Mouse (Mus musculus): ENCODE measurements around the gene Rps6kc1.

Rps6kc1 gene

GRCm38 (mm10) chr1:190675455-190675854 lies 236.1 kb downstream of the Rps6kc1 start:
- DNase-seq (ENCODE audit: low read depth, low spot score), result no peak

DNA sequence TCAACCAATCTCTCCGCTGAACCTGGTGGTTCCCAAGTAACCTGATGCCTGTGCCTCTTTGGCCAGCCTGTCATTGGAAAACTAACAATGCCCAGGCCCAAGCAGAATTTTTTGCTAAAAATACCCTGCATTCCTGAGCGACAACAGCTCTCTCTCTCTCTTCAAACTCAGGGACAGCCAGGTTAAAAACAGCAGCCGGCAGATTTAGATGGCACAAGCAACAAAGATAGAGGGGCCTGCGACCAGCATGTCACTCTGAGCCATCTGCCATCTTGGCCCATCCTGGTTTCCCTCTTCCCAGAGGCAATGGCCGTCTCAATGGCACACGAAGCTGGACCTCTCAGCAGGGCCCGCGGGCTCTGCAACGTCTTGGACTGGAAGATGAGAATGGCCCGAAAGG lies 242.5 kb downstream of the Rps6kc1 start:
- no peak for DNase-seq (ENCODE audit: low read depth, low spot score)

DNA sequence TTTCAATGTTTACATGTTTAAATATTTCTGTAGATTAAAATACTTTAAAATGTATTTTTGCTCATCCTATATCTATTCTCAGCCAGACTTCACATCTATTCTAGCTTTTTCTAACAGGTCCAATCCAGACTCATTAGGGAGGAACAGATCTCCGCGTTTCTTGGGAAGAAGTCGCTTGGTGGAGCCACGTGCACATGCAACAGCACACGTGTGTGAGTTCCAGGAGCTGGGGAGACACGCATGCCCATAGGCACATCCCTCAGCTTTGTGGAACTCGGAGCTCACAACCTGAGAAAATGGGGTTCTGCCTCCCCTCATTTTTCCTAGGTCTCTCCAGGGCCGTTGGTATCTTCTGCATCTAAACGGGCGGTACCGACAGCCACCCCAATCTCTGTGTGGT lies 243.7 kb downstream of the Rps6kc1 start:
- no peak for DNase-seq (ENCODE audit: low read depth, low spot score)

DNA sequence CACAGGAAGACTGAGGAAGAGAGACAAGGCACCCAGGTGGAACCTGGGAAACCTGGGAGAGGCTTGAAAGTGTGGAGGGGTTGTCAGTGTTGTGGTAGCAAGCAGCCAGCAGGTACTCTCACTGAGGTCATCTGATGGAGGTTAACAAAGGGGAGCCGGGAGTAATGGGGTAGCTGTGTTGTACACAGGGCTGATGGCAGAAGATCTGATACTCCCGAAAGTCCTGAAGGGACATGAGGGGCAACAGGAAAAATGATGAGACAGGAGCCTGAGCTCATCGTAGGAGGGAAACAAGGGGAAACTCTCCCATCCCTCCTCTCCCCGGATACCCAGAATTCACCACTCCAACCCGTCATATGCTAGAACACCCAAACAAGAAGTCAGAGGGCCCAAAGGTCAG lies 244.2 kb downstream of the Rps6kc1 start:
- DNase-seq (ENCODE audit: low read depth, low spot score), result no peak

DNA sequence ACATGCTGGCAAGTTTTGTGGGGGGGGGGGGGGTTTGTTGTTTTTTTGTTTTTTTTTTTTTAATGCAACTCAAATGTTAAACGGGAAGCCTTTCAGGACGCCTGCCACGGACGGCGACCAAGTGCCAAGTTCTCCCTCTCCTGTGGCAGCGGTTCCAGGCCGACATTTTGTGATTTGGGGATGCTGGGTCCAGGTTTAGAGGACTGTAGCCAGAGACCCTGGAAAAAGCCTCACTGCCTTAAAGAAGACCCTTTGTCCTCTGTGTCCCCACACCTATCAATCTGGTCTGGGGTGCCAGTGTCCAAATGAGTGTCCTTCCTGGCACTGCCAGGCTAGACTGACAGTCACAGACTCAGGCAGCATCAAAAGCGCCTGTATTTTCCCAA lies 246.1 kb downstream of the Rps6kc1 start:
- DNase-seq (ENCODE audit: low read depth, low spot score), result no peak

GRCm38 (mm10) chr1:190664767-190665489 lies 246.6 kb downstream of the Rps6kc1 start:
- DNase-seq (ENCODE audit: low read depth, low spot score), result no peak

DNA sequence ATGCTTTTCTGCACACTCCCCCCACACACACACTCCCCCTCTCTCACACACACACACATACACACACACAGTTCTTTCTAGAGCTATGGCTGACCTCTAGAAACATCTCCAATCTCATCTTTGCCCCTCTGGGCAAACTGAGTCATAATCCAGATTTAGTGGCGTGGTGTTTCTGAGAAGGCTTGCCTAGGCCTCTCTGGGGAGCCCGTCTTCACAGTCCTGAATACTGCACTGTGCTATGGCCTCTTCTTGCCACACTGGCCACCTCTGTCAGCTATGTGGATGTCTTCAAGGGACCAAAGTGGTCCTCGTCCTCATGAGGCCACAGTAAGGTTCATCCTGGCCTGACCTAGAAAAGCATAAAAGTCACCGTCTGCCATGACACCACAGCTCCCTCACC lies 247.6 kb downstream of the Rps6kc1 start:
- DNase-seq (ENCODE audit: low read depth, low spot score), result no peak

DNA sequence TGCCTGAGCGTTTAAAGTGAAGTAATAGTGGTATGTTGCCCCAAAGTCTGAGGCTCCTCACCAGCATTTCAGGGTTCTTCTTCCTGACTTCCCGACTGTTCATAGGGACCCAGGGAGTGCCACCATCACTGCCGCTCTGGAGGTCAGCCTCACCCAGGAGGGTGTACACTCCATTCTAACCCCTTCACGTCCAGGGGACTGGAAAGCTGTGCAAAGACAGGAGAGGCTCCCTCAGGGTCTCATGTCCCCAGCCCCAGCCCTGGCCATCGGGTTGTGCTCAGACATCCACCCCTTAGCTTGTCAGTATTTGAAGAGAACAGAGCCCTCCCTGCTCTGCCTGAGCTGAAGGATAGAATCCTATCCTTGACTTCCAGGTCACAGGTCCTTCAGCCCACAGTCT lies 248.8 kb downstream of the Rps6kc1 start:
- DNase-seq (ENCODE audit: low read depth, low spot score), result no peak

DNA sequence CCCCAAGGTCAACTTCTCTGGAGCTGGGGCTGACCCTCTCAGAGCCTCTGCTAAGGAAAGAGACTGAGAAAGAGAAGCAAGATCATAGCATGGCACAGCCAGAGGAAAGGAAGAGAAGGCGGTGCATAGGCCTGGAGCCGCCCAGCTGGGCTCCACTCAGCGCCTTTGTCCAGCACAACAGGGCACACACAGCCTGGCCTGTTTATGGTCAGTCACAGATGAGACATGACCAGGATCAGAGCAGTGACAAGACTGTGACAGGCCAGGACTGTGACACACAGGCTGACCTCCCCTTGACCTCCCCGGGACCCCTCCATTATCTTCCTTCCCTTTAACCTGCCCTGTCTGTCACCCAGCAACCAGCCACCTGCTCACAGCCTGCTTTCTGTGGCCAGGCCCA lies 249.8 kb downstream of the Rps6kc1 start:
- no peak for DNase-seq (ENCODE audit: low read depth, low spot score)

DNA sequence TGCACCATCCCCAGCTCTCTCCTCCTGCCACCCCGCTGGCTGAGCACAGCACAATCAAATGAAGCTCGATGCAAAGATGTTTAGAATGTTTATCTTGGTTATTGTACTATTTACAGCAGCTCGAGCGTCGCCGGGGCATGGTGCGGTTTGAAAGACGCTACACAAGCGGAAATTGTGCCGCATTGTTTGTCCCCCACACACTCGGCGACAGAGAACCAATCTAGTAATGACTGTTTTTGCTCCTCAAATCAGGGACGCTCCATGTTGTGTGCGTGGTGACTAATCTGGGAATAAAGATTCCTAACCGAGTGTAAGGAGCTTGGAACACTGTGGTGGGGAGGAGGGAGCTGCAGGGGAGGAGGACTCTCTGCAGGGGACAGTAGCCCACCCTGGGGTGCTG lies 250.3 kb downstream of the Rps6kc1 start:
- DNase-seq (ENCODE audit: low read depth, low spot score), result no peak

- no peak for DNase-seq (ENCODE audit: low read depth, low spot score)
These were observed 251.7 kb downstream of the Rps6kc1 start for GRCm38 (mm10) chr1:190659722-190660502.

DNA sequence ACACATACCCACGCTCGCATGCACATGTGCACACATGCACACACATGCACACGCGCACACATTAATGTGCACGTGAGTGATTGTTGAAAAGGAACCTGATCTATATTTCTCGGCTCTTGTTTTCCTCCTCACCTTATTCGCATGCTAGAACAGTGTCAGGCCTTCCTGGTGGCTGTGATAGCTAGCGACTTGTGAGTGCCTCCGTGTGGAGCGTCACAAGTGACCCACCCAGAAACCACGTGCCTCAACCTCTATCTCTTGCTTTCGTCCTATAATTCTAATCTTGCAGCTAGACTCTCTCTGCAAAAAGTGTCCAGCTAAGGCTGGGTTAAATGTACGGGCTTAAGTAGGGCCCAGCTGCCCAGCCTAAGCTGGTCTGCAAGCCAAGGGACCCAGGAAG lies 253.3 kb downstream of the Rps6kc1 start:
- no peak for DNase-seq (ENCODE audit: low read depth, low spot score)

DNA sequence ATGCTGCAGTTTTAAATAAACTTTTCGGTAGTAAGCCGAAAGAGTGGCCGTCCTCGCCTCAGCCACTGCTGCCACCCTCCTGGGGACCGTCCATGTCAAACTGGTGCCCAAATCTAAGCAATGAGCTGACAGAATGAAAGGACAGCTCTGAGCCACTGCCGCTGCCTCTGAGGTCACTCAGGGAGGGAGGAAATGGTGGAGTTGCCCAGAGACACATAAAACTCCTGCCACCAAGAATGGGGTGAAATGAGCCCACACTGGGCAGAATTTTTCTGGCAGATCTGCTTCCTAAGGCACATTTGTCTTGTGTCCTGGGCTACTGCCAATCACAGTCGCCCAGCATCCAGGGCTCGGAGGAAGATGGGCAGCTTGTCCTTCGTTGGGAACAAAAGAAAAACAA lies 255.5 kb downstream of the Rps6kc1 start:
- no peak for DNase-seq (ENCODE audit: low read depth, low spot score)

DNA sequence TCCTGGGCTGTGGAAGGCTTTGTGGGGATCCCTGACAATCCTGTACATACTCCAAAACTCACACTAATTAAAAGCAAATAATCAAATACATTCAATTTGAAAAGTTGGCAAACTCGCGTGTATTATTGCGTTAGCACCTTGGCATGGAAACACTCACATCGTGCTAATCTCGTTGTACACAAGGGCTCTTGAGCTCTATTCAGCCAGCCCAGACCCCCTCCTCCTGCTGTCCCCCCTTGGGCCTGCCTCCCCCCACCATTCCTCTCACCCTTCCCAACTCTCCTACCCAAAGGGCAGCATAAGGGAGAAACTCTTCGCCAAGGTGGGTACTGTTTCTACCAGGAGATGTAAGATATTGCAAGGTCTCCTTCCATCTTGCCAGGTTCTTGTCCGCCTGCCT lies 255.9 kb downstream of the Rps6kc1 start:
- DNase-seq (ENCODE audit: low read depth, low spot score), result no peak

- no peak for DNase-seq (ENCODE audit: low read depth, low spot score)
These were observed 256.5 kb downstream of the Rps6kc1 start for GRCm38 (mm10) chr1:190655081-190655480.

- no peak for DNase-seq (ENCODE audit: low read depth, low spot score)
These were observed 256.9 kb downstream of the Rps6kc1 start for GRCm38 (mm10) chr1:190654694-190655001.

DNA sequence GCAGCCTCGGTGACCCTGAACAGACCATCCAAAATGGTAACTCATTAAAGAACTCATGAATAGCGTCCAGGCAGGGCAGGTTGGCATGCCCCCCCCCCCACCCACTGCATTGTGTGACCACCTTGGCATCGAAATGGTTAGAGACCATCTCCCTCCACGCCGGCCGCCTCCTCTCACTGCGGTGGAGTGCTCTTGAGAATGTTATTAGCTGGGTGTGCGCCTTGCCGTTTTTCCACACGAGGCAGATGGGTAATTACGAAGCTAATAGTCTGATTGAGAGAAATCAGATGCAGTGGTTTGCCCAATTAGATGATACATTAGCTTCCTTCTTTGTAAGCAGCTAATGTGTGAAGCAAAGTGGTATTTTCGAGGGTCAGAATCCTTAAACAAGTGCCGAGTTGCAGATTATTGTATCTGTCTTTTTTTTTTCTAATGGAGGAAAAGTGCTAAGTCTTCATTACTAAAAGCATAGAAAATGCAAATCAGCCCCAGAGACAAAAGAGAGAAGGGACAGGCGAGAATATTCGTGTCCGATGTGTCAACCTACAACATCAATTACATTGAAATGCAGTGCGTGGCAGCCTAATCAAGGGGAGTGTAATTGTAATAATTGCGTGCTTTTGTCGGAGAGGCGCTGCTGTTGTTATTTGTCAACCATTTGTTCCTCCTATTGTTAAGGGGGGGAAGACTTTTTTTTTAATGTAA lies 257.4 kb downstream of the Rps6kc1 start:
- DNase-seq (ENCODE audit: low read depth, low spot score), result no peak

GRCm38 (mm10) chr1:190653081-190653480 lies 258.5 kb downstream of the Rps6kc1 start:
- DNase-seq (ENCODE audit: low read depth, low spot score), result no peak

Measured in 3T3-L1 (cell line).